Mouse (Mus musculus): ENCODE results near the gene Grin2b. TPM values are rescaled to one million over a fixed set of nuclear protein-coding genes. Genes with fewer than 3 reads are reported as not detected.

The Grin2b gene
- not detected in 2 replicates for polyA plus RNA-seq (2015; fragmentation: Nextera tagmentation; extraction: Ambion mirVana)

GRCm38 (mm10) chr6:136173191-136173896 is at the start of gene Grin2b:
TSS of gene Grin2b (minus strand) at chr6:136173511.

Other genes with a start within 250 kb of the Grin2b start
- gene Gm8994, start 154.0 kb upstream of the Grin2b start, polyA plus RNA-seq (2015; fragmentation: Nextera tagmentation; extraction: Ambion mirVana): not detected in 2 replicates
- gene E330021D16Rik, start 242.1 kb upstream of the Grin2b start, polyA plus RNA-seq (2015; fragmentation: Nextera tagmentation; extraction: Ambion mirVana): not detected in 2 replicates

All from spleen, postnatal 0 days (tissue).